Mouse (Mus musculus): ENCODE data around the gene Fyb2. TPM values are rescaled to one million over a fixed set of nuclear protein-coding genes. Genes with fewer than 3 reads are reported as not detected.
A peak's percentile ranks its signal among the peaks of the same experiment; 100 is the strongest.

The Fyb2 gene
- polyA plus RNA-seq, 1 experiment from 2014 or later: 0.09 TPM

DNA sequence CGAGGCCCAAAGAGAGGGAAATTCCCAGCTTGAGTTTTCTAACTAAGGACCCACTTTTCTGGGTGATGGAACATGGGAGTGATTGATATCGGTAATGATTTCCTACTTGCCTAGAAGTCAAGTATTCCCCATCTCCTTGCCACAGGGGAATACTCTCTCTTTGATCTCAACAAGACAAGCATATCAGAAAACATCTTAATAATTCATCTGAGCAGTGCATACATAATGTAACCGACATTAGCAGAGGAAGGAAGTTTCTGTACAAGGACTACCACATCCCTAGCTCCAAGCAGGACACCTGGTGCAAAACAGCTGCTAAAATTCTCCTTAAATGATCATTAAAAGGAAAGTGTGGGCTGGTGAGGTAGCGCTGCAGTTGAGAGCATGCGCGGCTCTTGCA is 8.2 kb upstream of the Fyb2 start:
- 90% methylated on average over 6 of the region's 6 CpGs for WGBS
- Histone ChIP-seq H3K36me3 (no peaks in the 10 kb centered on the region), H3K9me3 (replicated peaks) (no peaks in the 10 kb centered on the region; the same call in 1 of the 2 replicates), H3K4me3 (no peak overlapping the region), H3K27ac (replicated peaks) (no peak overlapping the region), H3K4me1 (no peaks in the 10 kb centered on the region), H3K27me3 (ENCODE audit: low read depth, poor library complexity, severe bottlenecking) (no peaks in the 10 kb centered on the region)
- DNase-seq (ENCODE audit: low spot score): no peak

DNA sequence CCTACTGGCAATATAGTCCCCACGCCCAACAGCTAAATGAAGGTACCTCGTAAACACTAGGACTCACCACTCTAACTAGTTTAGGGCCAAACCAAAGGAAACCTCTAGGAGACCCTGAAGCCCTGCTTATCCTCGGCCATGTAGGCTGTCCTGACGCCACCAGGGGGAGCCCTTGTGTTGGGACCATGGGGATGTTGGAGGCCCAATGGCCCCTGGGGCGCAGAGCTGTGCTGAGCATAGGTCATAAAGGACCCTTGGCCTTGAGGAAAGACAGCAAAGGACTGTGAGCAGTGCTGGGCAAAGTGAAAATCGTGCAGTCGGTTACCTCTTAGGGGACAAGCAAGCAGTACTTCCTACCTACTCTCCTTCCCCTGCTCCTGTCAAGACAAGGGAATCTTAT is 1.6 kb upstream of the Fyb2 start:
- H3K9me3 ChIP-seq (replicated peaks): no peaks in the 10 kb centered on the region
- 35% methylated on average over 7 of the region's 7 CpGs for WGBS
- DNase-seq (ENCODE audit: low spot score): peak; percentile 74
- no peak overlapping the region for H3K4me3 ChIP-seq
- H3K36me3 ChIP-seq: no peaks in the 10 kb centered on the region
- no peak overlapping the region for H3K27ac ChIP-seq (replicated peaks)
- peaks cover 12% of the 10 kb centered on the region for H3K4me1 ChIP-seq
- H3K27me3 ChIP-seq (ENCODE audit: low read depth, poor library complexity, severe bottlenecking): peaks cover 30% of the 10 kb centered on the region

- peaks cover 12% of the 10 kb centered on the region for H3K4me1 ChIP-seq
Observed at GRCm38 (mm10) chr4:104914711-104915247, 1.5 kb downstream of the Fyb2 start.

GRCm38 (mm10) chr4:104918017-104918416 is 4.8 kb downstream of the Fyb2 start:
- Histone ChIP-seq H3K9me3 (replicated peaks) (no peaks in the 10 kb centered on the region), H3K27ac (replicated peaks) (no peak overlapping the region), H3K27me3 (ENCODE audit: low read depth, poor library complexity, severe bottlenecking) (peaks cover 19% of the 10 kb centered on the region), H3K4me3 (no peak overlapping the region), H3K4me1 (peaks cover 7% of the 10 kb centered on the region), H3K36me3 (no peaks in the 10 kb centered on the region)
- 88% methylated on average over 6 of the region's 6 CpGs for WGBS
- DNase-seq (ENCODE audit: low spot score): no peak

More at GRCm38 (mm10) chr4:104914711-104915247, 1.5 kb downstream of the Fyb2 start:
- no peak for DNase-seq (ENCODE audit: low spot score)
- Histone ChIP-seq H3K9me3 (replicated peaks) (no peaks in the 10 kb centered on the region), H3K27me3 (ENCODE audit: low read depth, poor library complexity, severe bottlenecking) (peaks cover 30% of the 10 kb centered on the region), H3K4me3 (no peak overlapping the region), H3K36me3 (no peaks in the 10 kb centered on the region), H3K27ac (replicated peaks) (no peak overlapping the region)
- 85% methylated on average over 6 of the region's 6 CpGs for WGBS

DNA sequence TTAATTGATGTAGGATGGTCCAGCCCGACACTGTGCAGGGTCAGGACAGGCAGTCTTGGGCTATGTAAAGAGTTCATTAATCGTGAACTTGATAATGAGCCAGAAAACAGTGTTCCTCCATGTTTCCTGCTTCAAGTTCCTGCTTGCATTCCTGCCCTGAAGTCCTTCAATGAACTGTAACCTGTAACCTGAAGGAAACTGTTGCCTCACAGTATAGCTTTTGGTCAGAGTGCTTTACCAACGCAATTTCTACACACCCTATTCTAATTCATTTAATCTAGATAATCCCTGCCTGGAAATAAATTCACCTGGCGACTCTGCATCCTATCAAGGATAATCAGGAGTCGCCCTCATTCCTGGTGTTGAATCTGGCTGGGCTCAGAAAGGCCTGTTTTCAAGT is 12.1 kb downstream of the Fyb2 start:
- Histone ChIP-seq H3K27ac (replicated peaks) (no peak overlapping the region), H3K4me3 (no peak overlapping the region), H3K4me1 (no peaks in the 10 kb centered on the region), H3K9me3 (replicated peaks) (no peaks in the 10 kb centered on the region), H3K27me3 (ENCODE audit: low read depth, poor library complexity, severe bottlenecking) (no peaks in the 10 kb centered on the region), H3K36me3 (no peaks in the 10 kb centered on the region)
- 88% methylated on average over 5 of the region's 5 CpGs for WGBS
- DNase-seq (ENCODE audit: low spot score): no peak

DNA sequence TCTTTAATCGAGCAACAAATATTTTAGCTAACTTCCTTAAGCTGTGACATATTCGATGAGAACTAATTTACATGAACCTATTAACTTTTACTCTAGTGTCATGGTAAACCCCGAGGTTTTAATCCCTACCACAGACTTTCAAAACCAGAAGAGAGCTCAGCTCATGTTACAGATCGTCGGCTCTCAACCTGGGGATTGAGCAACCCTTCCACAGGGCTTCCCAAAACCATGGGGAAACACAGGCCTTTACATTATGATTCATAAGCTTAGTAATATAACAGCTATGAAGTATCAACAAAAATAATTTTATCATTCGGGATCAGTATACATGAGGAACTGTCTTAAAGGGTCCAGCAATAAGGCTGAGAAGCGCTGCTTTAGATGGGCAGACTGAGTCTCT is 15.9 kb downstream of the Fyb2 start:
- DNase-seq (ENCODE audit: low spot score): no peak
- H3K36me3 ChIP-seq: no peaks in the 10 kb centered on the region
- H3K4me1 ChIP-seq: no peaks in the 10 kb centered on the region
- no peak overlapping the region for H3K4me3 ChIP-seq
- H3K9me3 ChIP-seq (replicated peaks): no peaks in the 10 kb centered on the region
- H3K27ac ChIP-seq (replicated peaks): no peak overlapping the region
- no peaks in the 10 kb centered on the region for H3K27me3 ChIP-seq (ENCODE audit: low read depth, poor library complexity, severe bottlenecking)
- WGBS: 87% methylated on average over 7 of the region's 7 CpGs

GRCm38 (mm10) chr4:104933620-104934019 is 20.4 kb downstream of the Fyb2 start:
- Histone ChIP-seq H3K27ac (replicated peaks) (no peak overlapping the region), H3K36me3 (no peaks in the 10 kb centered on the region), H3K4me3 (no peak overlapping the region), H3K27me3 (ENCODE audit: low read depth, poor library complexity, severe bottlenecking) (no peaks in the 10 kb centered on the region), H3K9me3 (replicated peaks) (no peaks in the 10 kb centered on the region), H3K4me1 (no peaks in the 10 kb centered on the region)
- no peak for DNase-seq (ENCODE audit: low spot score)

- H3K4me3 ChIP-seq: no peak overlapping the region
- no peaks in the 10 kb centered on the region for H3K27me3 ChIP-seq (ENCODE audit: low read depth, poor library complexity, severe bottlenecking)
- WGBS: 85% methylated on average over 3 of the region's 3 CpGs
- no peak for DNase-seq (ENCODE audit: low spot score)
- H3K36me3 ChIP-seq: no peaks in the 10 kb centered on the region
- no peak overlapping the region for H3K27ac ChIP-seq (replicated peaks)
- no peaks in the 10 kb centered on the region for H3K4me1 ChIP-seq
- no peaks in the 10 kb centered on the region for H3K9me3 ChIP-seq (replicated peaks)
Observed at GRCm38 (mm10) chr4:104934997-104935396, 21.7 kb downstream of the Fyb2 start.

DNA sequence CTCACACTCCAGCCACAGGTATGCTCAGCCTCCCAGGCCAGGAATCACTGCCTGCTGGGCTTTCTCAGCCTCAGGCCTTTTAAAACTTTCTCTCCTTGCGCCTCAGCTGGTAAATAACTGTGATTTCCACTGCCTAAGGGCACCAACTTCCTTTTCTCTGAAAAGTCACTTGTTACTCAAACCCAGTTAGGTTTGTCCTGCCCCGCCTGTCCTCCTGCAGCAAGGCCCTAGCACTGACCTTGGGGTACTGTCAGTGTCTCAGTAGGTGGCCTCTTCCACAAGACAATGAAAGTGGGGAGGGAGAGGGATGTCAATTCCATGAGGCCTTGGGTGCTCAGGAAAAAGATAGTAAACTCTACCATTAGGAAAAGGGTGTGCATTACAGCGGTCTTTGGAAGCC is 22.2 kb downstream of the Fyb2 start:
- Histone ChIP-seq H3K9me3 (replicated peaks) (no peaks in the 10 kb centered on the region), H3K27ac (replicated peaks) (no peak overlapping the region), H3K27me3 (ENCODE audit: low read depth, poor library complexity, severe bottlenecking) (no peaks in the 10 kb centered on the region), H3K4me1 (no peaks in the 10 kb centered on the region), H3K4me3 (no peak overlapping the region), H3K36me3 (no peaks in the 10 kb centered on the region)
- WGBS: 70% methylated on average over 3 of the region's 3 CpGs
- DNase-seq (ENCODE audit: low spot score): no peak

DNA sequence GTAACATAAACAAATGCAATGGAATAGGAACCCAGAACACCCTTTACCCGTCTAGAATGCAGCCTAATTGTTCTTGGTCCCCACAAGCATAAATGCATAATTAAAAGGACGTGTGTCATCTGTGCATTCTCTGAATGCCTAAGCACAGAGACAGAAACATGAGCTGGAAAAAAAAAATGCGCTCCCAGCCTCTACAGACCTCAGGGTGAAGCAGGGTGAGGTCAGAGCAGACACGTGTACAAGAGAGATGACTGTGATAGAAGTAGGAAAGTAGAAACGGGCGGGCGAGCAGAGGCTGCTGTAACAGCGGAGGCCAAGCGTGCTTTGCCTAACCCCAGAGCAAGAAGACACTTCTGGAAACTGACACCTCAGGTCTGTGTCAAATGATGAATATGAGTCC is 22.8 kb downstream of the Fyb2 start:
- no peak overlapping the region for H3K27ac ChIP-seq (replicated peaks)
- no peak overlapping the region for H3K4me3 ChIP-seq
- DNase-seq (ENCODE audit: low spot score): no peak
- 80% methylated on average over 9 of the region's 9 CpGs for WGBS
- H3K36me3 ChIP-seq: no peaks in the 10 kb centered on the region
- H3K27me3 ChIP-seq (ENCODE audit: low read depth, poor library complexity, severe bottlenecking): no peaks in the 10 kb centered on the region
- no peaks in the 10 kb centered on the region for H3K9me3 ChIP-seq (replicated peaks)
- no peaks in the 10 kb centered on the region for H3K4me1 ChIP-seq

- Histone ChIP-seq H3K4me1 (no peaks in the 10 kb centered on the region), H3K27ac (replicated peaks) (no peak overlapping the region), H3K4me3 (no peak overlapping the region), H3K36me3 (no peaks in the 10 kb centered on the region), H3K9me3 (replicated peaks) (no peaks in the 10 kb centered on the region), H3K27me3 (ENCODE audit: low read depth, poor library complexity, severe bottlenecking) (no peaks in the 10 kb centered on the region)
- DNase-seq (ENCODE audit: low spot score): no peak
- 86% methylated on average over 6 of the region's 6 CpGs for WGBS
Observed at GRCm38 (mm10) chr4:104939535-104939934, 26.3 kb downstream of the Fyb2 start.

DNA sequence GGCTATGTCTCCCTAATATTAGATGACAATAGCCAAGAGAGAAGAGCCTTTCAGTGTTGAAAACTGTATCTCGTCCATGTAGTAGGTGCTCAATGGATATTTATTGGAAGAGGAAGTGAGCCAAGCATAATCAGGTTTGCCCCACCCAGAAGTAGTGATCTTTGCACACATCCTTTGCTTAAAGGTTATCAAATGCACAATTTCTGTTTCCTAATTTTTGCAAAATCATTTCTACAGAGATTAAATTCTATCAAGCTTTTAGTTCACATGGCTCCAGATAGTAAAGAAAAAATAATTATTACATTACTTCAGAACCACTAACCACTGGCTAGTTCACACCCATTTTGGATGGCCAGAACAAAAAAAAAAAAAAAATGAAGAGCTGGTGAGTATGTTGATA is 28.6 kb downstream of the Fyb2 start:
- Histone ChIP-seq H3K4me3 (no peak overlapping the region), H3K36me3 (no peaks in the 10 kb centered on the region), H3K9me3 (replicated peaks) (no peaks in the 10 kb centered on the region), H3K27ac (replicated peaks) (no peak overlapping the region), H3K4me1 (no peaks in the 10 kb centered on the region), H3K27me3 (ENCODE audit: low read depth, poor library complexity, severe bottlenecking) (no peaks in the 10 kb centered on the region)
- no peak for DNase-seq (ENCODE audit: low spot score)
- WGBS: 90% methylated on average over 1 of the region's 1 CpGs

- Histone ChIP-seq H3K27ac (replicated peaks) (no peak overlapping the region), H3K36me3 (no peaks in the 10 kb centered on the region), H3K9me3 (replicated peaks) (no peaks in the 10 kb centered on the region), H3K4me3 (no peak overlapping the region), H3K27me3 (ENCODE audit: low read depth, poor library complexity, severe bottlenecking) (no peaks in the 10 kb centered on the region), H3K4me1 (no peaks in the 10 kb centered on the region)
- no peak for DNase-seq (ENCODE audit: low spot score)
- 96% methylated on average over 1 of the region's 1 CpGs for WGBS
Observed at GRCm38 (mm10) chr4:104944482-104944881, 31.2 kb downstream of the Fyb2 start.

GRCm38 (mm10) chr4:104948886-104949285 is 35.6 kb downstream of the Fyb2 start:
- no peaks in the 10 kb centered on the region for H3K36me3 ChIP-seq
- no peaks in the 10 kb centered on the region for H3K27me3 ChIP-seq (ENCODE audit: low read depth, poor library complexity, severe bottlenecking)
- H3K9me3 ChIP-seq (replicated peaks): no peaks in the 10 kb centered on the region
- no peak overlapping the region for H3K27ac ChIP-seq (replicated peaks)
- no peak overlapping the region for H3K4me3 ChIP-seq
- H3K4me1 ChIP-seq: no peaks in the 10 kb centered on the region
- DNase-seq (ENCODE audit: low spot score): no peak
- 89% methylated on average over 4 of the region's 4 CpGs for WGBS

Data from midbrain, embryonic 10.5 days (tissue).